Mouse (Mus musculus): ENCODE results near the gene Fxyd5.

Fxyd5 gene

GRCm38 (mm10) chr7:31042431-31042910 lies at the start of gene Fxyd5:
Gene Fxyd5, minus strand, starts transcription at chr7:31042481.
- DNase-seq (ENCODE audit: low spot score), result no peak

- peak; percentile 78 for DNase-seq (ENCODE audit: low spot score)
Observed at GRCm38 (mm10) chr7:31089721-31090120, 47.4 kb upstream of the Fxyd5 start.

- no peak for DNase-seq (ENCODE audit: low spot score)
Observed at GRCm38 (mm10) chr7:31088206-31088605, 45.9 kb upstream of the Fxyd5 start.

GRCm38 (mm10) chr7:31087262-31087661 lies 45.0 kb upstream of the Fxyd5 start:
- DNase-seq (ENCODE audit: low spot score), result peak; percentile 55

GRCm38 (mm10) chr7:31086175-31086755 lies 44.0 kb upstream of the Fxyd5 start:
- peak; percentile 30 for DNase-seq (ENCODE audit: low spot score)

- no peak for DNase-seq (ENCODE audit: low spot score)
Observed at GRCm38 (mm10) chr7:31085171-31085570, 42.9 kb upstream of the Fxyd5 start.

- peak; percentile 34 for DNase-seq (ENCODE audit: low spot score)
Observed at GRCm38 (mm10) chr7:31084140-31084539, 41.9 kb upstream of the Fxyd5 start.

- DNase-seq (ENCODE audit: low spot score), result no peak
Observed at GRCm38 (mm10) chr7:31082831-31083588, 40.7 kb upstream of the Fxyd5 start.

GRCm38 (mm10) chr7:31082106-31082505 lies 39.8 kb upstream of the Fxyd5 start:
- DNase-seq (ENCODE audit: low spot score), result no peak

- no peak for DNase-seq (ENCODE audit: low spot score)
Observed at GRCm38 (mm10) chr7:31081106-31081505, 38.8 kb upstream of the Fxyd5 start.

GRCm38 (mm10) chr7:31080611-31081010 lies 38.3 kb upstream of the Fxyd5 start:
- no peak for DNase-seq (ENCODE audit: low spot score)

GRCm38 (mm10) chr7:31079670-31080069 lies 37.4 kb upstream of the Fxyd5 start:
- no peak for DNase-seq (ENCODE audit: low spot score)

- DNase-seq (ENCODE audit: low spot score), result peak; percentile 38
Observed at GRCm38 (mm10) chr7:31077885-31078445, 35.7 kb upstream of the Fxyd5 start.

- no peak for DNase-seq (ENCODE audit: low spot score)
Observed at GRCm38 (mm10) chr7:31077470-31077869, 35.2 kb upstream of the Fxyd5 start.

GRCm38 (mm10) chr7:31076492-31076891 lies 34.2 kb upstream of the Fxyd5 start, which contains the start of gene Fxyd3:
Gene Fxyd3, minus strand, starts transcription at chr7:31076704.
- no peak for DNase-seq (ENCODE audit: low spot score)

GRCm38 (mm10) chr7:31074713-31075069 lies 32.4 kb upstream of the Fxyd5 start:
- no peak for DNase-seq (ENCODE audit: low spot score)

GRCm38 (mm10) chr7:31074061-31074712 lies 31.9 kb upstream of the Fxyd5 start:
- DNase-seq (ENCODE audit: low spot score), result no peak

GRCm38 (mm10) chr7:31073546-31073945 lies 31.3 kb upstream of the Fxyd5 start:
- DNase-seq (ENCODE audit: low spot score), result no peak

GRCm38 (mm10) chr7:31072326-31072725 lies 30.0 kb upstream of the Fxyd5 start:
- no peak for DNase-seq (ENCODE audit: low spot score)

- no peak for DNase-seq (ENCODE audit: low spot score)
Observed at GRCm38 (mm10) chr7:31070324-31070723, 28.0 kb upstream of the Fxyd5 start.

- no peak for DNase-seq (ENCODE audit: low spot score)
Observed at GRCm38 (mm10) chr7:31069491-31069890, 27.2 kb upstream of the Fxyd5 start.

GRCm38 (mm10) chr7:31067836-31068235 lies 25.6 kb upstream of the Fxyd5 start:
- DNase-seq (ENCODE audit: low spot score), result no peak

GRCm38 (mm10) chr7:31063074-31063560 lies 20.8 kb upstream of the Fxyd5 start:
- DNase-seq (ENCODE audit: low spot score), result no peak

Data from T-cell, adult 2 months (primary cell).